Mouse (Mus musculus) C2C12 (cell line): ENCODE measurements around the gene Diras1.

ENCODE experiments used
- CTCF ChIP-seq: IDR thresholded peaks from one replicate; pipeline ENCODE4 v1.5.1; 2011; ENCODE audit not compliant: control insufficient read depth, insufficient read depth, insufficient read length
- MYOG ChIP-seq: IDR thresholded peaks from one replicate; pipeline ENCODE4 v1.6.1; 2011; ENCODE audit not compliant: control insufficient read depth, insufficient read length; ENCODE audit errors: extremely low read depth

DNA sequence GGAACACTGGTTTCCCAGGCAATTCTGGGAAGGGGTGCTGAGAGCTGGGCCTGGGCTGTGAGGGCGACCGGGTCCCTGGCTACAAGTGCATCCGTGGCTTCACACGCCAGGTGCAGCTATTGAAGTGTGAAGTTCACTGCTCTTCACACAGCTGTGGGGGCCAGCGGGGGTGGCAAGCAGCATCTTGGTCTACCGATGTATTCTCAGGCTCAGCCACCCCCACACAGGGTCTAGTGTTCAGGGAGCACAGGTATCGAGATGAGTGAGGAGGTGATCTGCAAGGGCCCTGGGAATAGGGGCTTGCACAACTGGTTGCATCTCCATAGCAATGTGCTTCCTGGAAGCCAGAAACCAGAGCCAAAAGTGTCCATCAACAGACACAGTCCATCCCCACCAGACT lies 35.1 kb downstream of the Diras1 start:
- TF ChIP-seq CTCF (no peak), MYOG (no peak)
